In genomic region chr3:94364154-94364526, GRCm38 (mm10) we compare ENCODE assay signal across 9 mouse cellular contexts. TPM values are rescaled to one million over a fixed set of nuclear protein-coding genes. Genes with fewer than 3 reads are reported as not detected.
A peak's percentile ranks its signal among the peaks of the same experiment; 100 is the strongest.
DNase-seq lines count a peak whose midpoint lies in the region; ATAC-seq and TF ChIP-seq lines count a peak whose summit lies in the region.
"Had no signal": no experiment of that assay in that cellular context is flagged by ENCODE, and none has a peak within 500 bp of the region (broad histone marks: within the 10 kb centered on the region; RNA-seq: fewer than 3 reads in every experiment).

No protein-coding gene starts in this region.

- no peak for TF ChIP-seq POLR2A in limb, embryonic 14.5 days (IDR thresholded peaks at IDR 0.05; ENCODE audit: borderline replicate concordance, extremely low read depth, insufficient read depth, insufficient read length)

- no peak; the same call in 1 of the 2 replicates for ATAC-seq in limb, embryonic 14.5 days (ENCODE audit: low FRiP score, low read depth)
- ATAC-seq in stomach, postnatal 0 days (ENCODE audit: low FRiP score, low TSS enrichment), result 0 out of 2 replicates have a peak, but pooled peaks have one; percentile 5
- ATAC-seq in activated CD4-positive, CD25-positive, alpha-beta regulatory T cell, adult 4 months, result no peak

- H3K4me1 ChIP-seq in limb, embryonic 14.5 days (ENCODE audit: control insufficient read depth, insufficient read depth, low read length), result no peaks in the 10 kb centered on the region; the same call in 1 of the 2 replicates
- peaks cover 3% of the 10 kb centered on the region for H3K4me1 ChIP-seq in stomach, postnatal 0 days (replicated peaks; ENCODE audit: control insufficient read depth, insufficient read depth)

- TF ChIP-seq CTCF in stomach, postnatal 0 days (IDR thresholded peaks at IDR 0.05; ENCODE audit: low read depth), result no peak

- no peaks in the 10 kb centered on the region for H3K9me3 ChIP-seq in limb, embryonic 14.5 days (ENCODE audit: control insufficient read depth, low read length)
- H3K9me3 ChIP-seq in stomach, postnatal 0 days (ENCODE audit: control insufficient read depth, low read length), result no peaks in the 10 kb centered on the region

- H3K27me3 ChIP-seq in limb, embryonic 14.5 days (ENCODE audit: control insufficient read depth, insufficient read depth, low read length), result peaks cover 24% of the 10 kb centered on the region; the same call in 1 of the 2 replicates
- H3K27me3 ChIP-seq in stomach, postnatal 0 days (ENCODE audit: control insufficient read depth, insufficient read depth, low read length), result no peaks in the 10 kb centered on the region

- peak overlapping the region; percentile 61 for H3K4me3 ChIP-seq in limb, embryonic 14.5 days (replicated peaks; ENCODE audit: low read length)
- peak overlapping the region; percentile 47 for H3K4me3 ChIP-seq in stomach, postnatal 0 days (ENCODE audit: low read depth, low read length)

- 5% methylated on average over 17 of the region's 23 CpGs for WGBS in limb, embryonic 14.5 days
- WGBS in stomach, postnatal 0 days, result 10% methylated on average over 23 of the region's 23 CpGs

- 0 out of 2 replicates have a peak overlapping the region, but pooled peaks have one; percentile 52 for H3K27ac ChIP-seq in limb, embryonic 14.5 days (replicated peaks; ENCODE audit: low read depth, low read length)
- H3K27ac ChIP-seq in stomach, postnatal 0 days (replicated peaks), result peak overlapping the region; percentile 56

- DNase-seq in embryo, embryonic 10 days (ENCODE audit: low spot score), result peak; percentile 36
- DNase-seq in embryo, embryonic 11 days, result no peak
- peak; percentile 34 to 37 for DNase-seq in right cerebral cortex, postnatal 10 days (ENCODE audit: low spot score in 2 of 2)
- no peak for DNase-seq in right cerebral cortex, adult 2 months (ENCODE audit: low spot score in 2 of 2)
- DNase-seq in limb, embryonic 14.5 days (ENCODE audit: low spot score), result no peak
- DNase-seq in stomach, postnatal 0 days (ENCODE audit: low spot score), result no peak
- no peak for DNase-seq in frontal cortex, postnatal 25 days (ENCODE audit: low spot score in 2 of 2)

- H3K4me2 ChIP-seq in limb, embryonic 14.5 days (replicated peaks; ENCODE audit: low read depth, low read length, severe bottlenecking), result peak overlapping the region; percentile 94
- H3K4me2 ChIP-seq in stomach, postnatal 0 days (replicated peaks; ENCODE audit: low read depth), result peak overlapping the region; percentile 86

- H3K9ac ChIP-seq in limb, embryonic 14.5 days (ENCODE audit: low read depth, low read length, severe bottlenecking), result peak overlapping the region; percentile 88
- peak overlapping the region; percentile 82 for H3K9ac ChIP-seq in stomach, postnatal 0 days (ENCODE audit: low read length)

- 0 out of 2 replicates have a peak, but pooled peaks cover 2% of the 10 kb centered on the region for H3K36me3 ChIP-seq in limb, embryonic 14.5 days (ENCODE audit: control insufficient read depth, insufficient read depth, low read length)
- no peaks in the 10 kb centered on the region for H3K36me3 ChIP-seq in stomach, postnatal 0 days (ENCODE audit: control insufficient read depth, insufficient read depth, low read length)

- no peak for TF ChIP-seq EP300 in stomach, postnatal 0 days (optimal IDR thresholded peaks at IDR 0.05)

RNA-seq across cellular contexts. Expression of gene C2cd4d, which starts 1.9 kb away (rescaled TPM):
- 1.3 and 2.2 TPM in 2 replicates for polyA plus RNA-seq in limb, embryonic 14.5 days (2012; rRNA removed)
- polyA plus RNA-seq in limb, embryonic 14.5 days (2014; fragmentation: Nextera tagmentation; extraction: Ambion mirVana), result 4.4 and 5.0 TPM in 2 replicates
- 0.82 and 1.5 TPM in 2 replicates for polyA plus RNA-seq in stomach, postnatal 0 days (2015; fragmentation: Nextera tagmentation; extraction: Ambion mirVana)
- not detected for polyA plus RNA-seq in activated CD4-positive, CD25-positive, alpha-beta regulatory T cell, adult 4 months (2017; shearing (Covaris generic))
- polyA plus RNA-seq: C2C12 had no signal

RNA-seq across cellular contexts. Expression of gene Rorc, which starts 8.5 kb away (rescaled TPM):
- 2.3 and 3.0 TPM in 2 replicates for polyA plus RNA-seq in limb, embryonic 14.5 days (2012; rRNA removed)
- polyA plus RNA-seq in limb, embryonic 14.5 days (2014; fragmentation: Nextera tagmentation; extraction: Ambion mirVana), result 2.2 and 2.3 TPM in 2 replicates
- polyA plus RNA-seq in stomach, postnatal 0 days (2015; fragmentation: Nextera tagmentation; extraction: Ambion mirVana), result 7.5 and 8.8 TPM in 2 replicates
- polyA plus RNA-seq in activated CD4-positive, CD25-positive, alpha-beta regulatory T cell, adult 4 months (2017; shearing (Covaris generic)), result 1 to 10 TPM; 6.5 to 7.4 TPM

RNA-seq across cellular contexts. Expression of gene Them5, which starts 22.2 kb away (rescaled TPM):
- polyA plus RNA-seq in limb, embryonic 14.5 days (2012; rRNA removed), result 10.5 and 17.8 TPM in 2 replicates
- polyA plus RNA-seq in limb, embryonic 14.5 days (2014; fragmentation: Nextera tagmentation; extraction: Ambion mirVana), result 49.3 and 73.5 TPM in 2 replicates
- polyA plus RNA-seq in stomach, postnatal 0 days (2015; fragmentation: Nextera tagmentation; extraction: Ambion mirVana), result 126 and 146 TPM in 2 replicates
- polyA plus RNA-seq in activated CD4-positive, CD25-positive, alpha-beta regulatory T cell, adult 4 months (2017; shearing (Covaris generic)), result not detected
- polyA plus RNA-seq: C2C12 had no signal

RNA-seq across cellular contexts. Expression of gene Lingo4, which starts 34.2 kb away (rescaled TPM):
- 0.06 and 0.08 TPM in 2 replicates for polyA plus RNA-seq in limb, embryonic 14.5 days (2012; rRNA removed)
- polyA plus RNA-seq in limb, embryonic 14.5 days (2014; fragmentation: Nextera tagmentation; extraction: Ambion mirVana), result not detected in 2 replicates
- polyA plus RNA-seq in stomach, postnatal 0 days (2015; fragmentation: Nextera tagmentation; extraction: Ambion mirVana), result 0.42 TPM in 2 replicates
- polyA plus RNA-seq in activated CD4-positive, CD25-positive, alpha-beta regulatory T cell, adult 4 months (2017; shearing (Covaris generic)), result 1 to 10 TPM in 1 of 2 experiments, under 1 TPM in 1; 0.29 to 1.4 TPM

RNA-seq across cellular contexts. Expression of gene Tdrkh, which starts 48.9 kb away (rescaled TPM):
- 1.5 and 2.8 TPM in 2 replicates for polyA plus RNA-seq in limb, embryonic 14.5 days (2012; rRNA removed)
- 7.4 and 8.3 TPM in 2 replicates for polyA plus RNA-seq in limb, embryonic 14.5 days (2014; fragmentation: Nextera tagmentation; extraction: Ambion mirVana)
- polyA plus RNA-seq in stomach, postnatal 0 days (2015; fragmentation: Nextera tagmentation; extraction: Ambion mirVana), result 3.8 and 4.0 TPM in 2 replicates
- 1 to 10 TPM; 4.9 to 6.1 TPM for polyA plus RNA-seq in activated CD4-positive, CD25-positive, alpha-beta regulatory T cell, adult 4 months (2017; shearing (Covaris generic))

Comparison
In these comparisons a context has a peak if more than half of its experiments do, and no peak if none do; other contexts are left out.
1. DNase-seq: peak in embryo, embryonic 10 days (single experiment) and right cerebral cortex, postnatal 10 days (2 of 2); none in embryo, embryonic 11 days (single experiment), right cerebral cortex, adult 2 months (0 of 2), limb, embryonic 14.5 days (single experiment), stomach, postnatal 0 days (single experiment) and frontal cortex, postnatal 25 days (0 of 2).
2. RNA of gene Them5, which starts 22.2 kb away (polyA plus RNA-seq): 126 to 146 TPM in stomach, postnatal 0 days and 10.5 to 73.5 TPM in limb, embryonic 14.5 days; not detected in activated CD4-positive, CD25-positive, alpha-beta regulatory T cell, adult 4 months; every median in the first group is over 10 times any median in the second.